8 mouse cellular contexts compared by ENCODE assay signal in genomic region chr4:48044141-48044490, GRCm38 (mm10). TPM values are rescaled to one million over a fixed set of nuclear protein-coding genes. Genes with fewer than 3 reads are reported as not detected.
A peak's percentile ranks its signal among the peaks of the same experiment; 100 is the strongest.
DNase-seq lines count a peak whose midpoint lies in the region; ATAC-seq and TF ChIP-seq lines count a peak whose summit lies in the region.

No protein-coding gene starts in this region.

- no peak for TF ChIP-seq CTCF in cortical plate, adult 2 months (IDR thresholded peaks at IDR 0.05; ENCODE audit: extremely low read depth, insufficient read depth, low read length)

- H3K9ac ChIP-seq in hindbrain, embryonic 13.5 days = peak overlapping the region; percentile 83
- peak overlapping the region; percentile 83 for H3K9ac ChIP-seq in midbrain, embryonic 13.5 days (replicated peaks)

- no peak for TF ChIP-seq POLR2A in cortical plate, adult 2 months (IDR thresholded peaks at IDR 0.05; ENCODE audit: extremely low read depth, insufficient read depth, low read length)

- no peak for ATAC-seq in hindbrain, embryonic 13.5 days (ENCODE audit: low FRiP score)
- no peak for ATAC-seq in midbrain, embryonic 13.5 days

- peak overlapping the region; percentile 68 for H3K4me3 ChIP-seq in cortical plate, adult 2 months (ENCODE audit: insufficient read depth, low read length)
- H3K4me3 ChIP-seq in hindbrain, embryonic 13.5 days = peak overlapping the region; percentile 71
- peak overlapping the region; percentile 71 for H3K4me3 ChIP-seq in midbrain, embryonic 13.5 days (replicated peaks)

- peaks cover 36% of the 10 kb centered on the region for H3K27me3 ChIP-seq in hindbrain, embryonic 13.5 days
- H3K27me3 ChIP-seq in midbrain, embryonic 13.5 days = peaks cover 24% of the 10 kb centered on the region

- no peaks in the 10 kb centered on the region for H3K36me3 ChIP-seq in hindbrain, embryonic 13.5 days
- no peaks in the 10 kb centered on the region for H3K36me3 ChIP-seq in midbrain, embryonic 13.5 days

- under 1% methylated on average over 11 of the region's 11 CpGs for WGBS in hindbrain, embryonic 13.5 days
- 1% methylated on average over 11 of the region's 11 CpGs for WGBS in midbrain, embryonic 13.5 days

- no peaks in the 10 kb centered on the region; the same call in 1 of the 2 replicates for H3K4me1 ChIP-seq in cortical plate, adult 2 months (ENCODE audit: control insufficient read depth, insufficient read depth, low read length)
- H3K4me1 ChIP-seq in hindbrain, embryonic 13.5 days (replicated peaks) = peaks cover 52% of the 10 kb centered on the region
- peaks cover 58% of the 10 kb centered on the region for H3K4me1 ChIP-seq in midbrain, embryonic 13.5 days (replicated peaks)

- intact Hi-C loops in left cerebral cortex, postnatal 14 days (cut with DNase I) = loop anchor here (5.0 to 10.0 kb wide), 4 partner anchors 97 to 609 kb away; no protein-coding TSS in a partner anchor
- intact Hi-C loops in gastrocnemius, postnatal 14 days (cut with DNase I; ENCODE audit: low total_unique reads) = loop anchor here (10.0 kb wide), 1 partner anchor 459 kb away; no protein-coding TSS in a partner anchor

- peak; percentile 52 to 80 for DNase-seq in left cerebral cortex, postnatal 14 days (ENCODE audit: low spot score in 2 of 2)
- no peak for DNase-seq in left cerebral cortex, adult 11 months (ENCODE audit: low spot score)
- no peak for DNase-seq in adrenal gland, postnatal 10 days
- no peak for DNase-seq in gastrocnemius, postnatal 14 days
- no peak for DNase-seq in cerebellum, adult 8-10 months

- no peaks in the 10 kb centered on the region for H3K9me3 ChIP-seq in hindbrain, embryonic 13.5 days
- H3K9me3 ChIP-seq in midbrain, embryonic 13.5 days = no peaks in the 10 kb centered on the region

- peak overlapping the region; percentile 96 for H3K4me2 ChIP-seq in hindbrain, embryonic 13.5 days
- peak overlapping the region; percentile 94 for H3K4me2 ChIP-seq in midbrain, embryonic 13.5 days (replicated peaks)

- peak overlapping the region; percentile 94 for H3K27ac ChIP-seq in cortical plate, adult 2 months (ENCODE audit: insufficient read depth, low read length)
- peak overlapping the region; percentile 94 for H3K27ac ChIP-seq in hindbrain, embryonic 13.5 days
- H3K27ac ChIP-seq in midbrain, embryonic 13.5 days = peak overlapping the region; percentile 90

RNA-seq across cellular contexts. Expression of gene Nr4a3, which starts 0.8 kb away (rescaled TPM):
- total RNA-seq in left cerebral cortex, postnatal 14 days (2021) = 10 to 100 TPM; 21.7 to 32.5 TPM
- 10.5 and 12.0 TPM in 2 replicates for polyA plus RNA-seq in cortical plate, adult 2 months (2012; rRNA removed)
- 1.8 and 2.4 TPM in 2 replicates for polyA plus RNA-seq in hindbrain, embryonic 13.5 days (2015; fragmentation: Nextera tagmentation; extraction: Ambion mirVana)
- 1.4 TPM in 2 replicates for polyA plus RNA-seq in midbrain, embryonic 13.5 days (2015; fragmentation: Nextera tagmentation; extraction: Ambion mirVana)
- total RNA-seq in adrenal gland, postnatal 10 days (2021) = 10 to 100 TPM; 28.0 to 54.2 TPM
- total RNA-seq in gastrocnemius, postnatal 14 days (2021) = 1 to 10 TPM; 2.4 to 6.2 TPM

Comparison
In these comparisons a context has a peak if more than half of its experiments do, and no peak if none do; other contexts are left out.
1. DNase-seq: peak in left cerebral cortex, postnatal 14 days (2 of 2); none in left cerebral cortex, adult 11 months (single experiment), adrenal gland, postnatal 10 days (single experiment), gastrocnemius, postnatal 14 days (single experiment) and cerebellum, adult 8-10 months (single experiment).
2. Peak in every context shown above with its lines, with median percentiles within 50 percentile points of each other: H3K27ac ChIP-seq and H3K4me3 ChIP-seq.